Mouse (Mus musculus) lung, embryonic 14.5 days (tissue): ENCODE measurements around the gene Golph3. TPM values are rescaled to one million over a fixed set of nuclear protein-coding genes. Genes with fewer than 3 reads are reported as not detected.

Source experiments
- ATAC-seq: fragments of 200-750 bp; cut with Nextera tagmentation; 2 replicates; pipeline ENCODE4 v1.8.0; 2017; ENCODE audit warnings: mild to moderate bottlenecking, moderate TSS enrichment, moderate library complexity; ENCODE audit not compliant: insufficient read depth
- DNase-seq: peaks from one replicate; pipeline ENCODE4 v3.0.0-alpha.2; 2015
- H3K27ac ChIP-seq: fragments of 300-500 bp; sonication (generic); 2 replicates; pipeline ENCODE4 v1.5.1; 2014; ENCODE audit warnings: low read depth, mild to moderate bottlenecking, moderate library complexity
- H3K27me3 ChIP-seq: fragments of 300-500 bp; sonication (generic); 2 replicates; pipeline ENCODE4 v1.6.1; 2014; ENCODE audit warnings: low read length, control low read depth; ENCODE audit not compliant: insufficient read depth
- H3K36me3 ChIP-seq: fragments of 300-500 bp; sonication (generic); 2 replicates; pipeline ENCODE4 v1.6.1; 2014; ENCODE audit warnings: control low read depth; ENCODE audit not compliant: insufficient read depth
- H3K4me1 ChIP-seq: fragments of 300-500 bp; sonication (generic); 2 replicates; pipeline ENCODE4 v1.6.1; 2014; ENCODE audit warnings: antibody characterized with exemption, control low read depth; ENCODE audit not compliant: insufficient read depth
- H3K4me2 ChIP-seq: fragments of 300-500 bp; sonication (generic); 2 replicates; pipeline ENCODE4 v1.6.1; 2014; ENCODE audit warnings: mild to moderate bottlenecking
- H3K4me3 ChIP-seq: fragments of 300-500 bp; sonication (generic); 2 replicates; pipeline ENCODE4 v1.5.1; 2014; ENCODE audit warnings: low read depth, low read length
- H3K9ac ChIP-seq: fragments of 300-500 bp; sonication (generic); 2 replicates; pipeline ENCODE4 v1.6.1; 2014
- H3K9me3 ChIP-seq: fragments of 300-500 bp; sonication (generic); 2 replicates; pipeline ENCODE4 v1.6.1; 2016; ENCODE audit warnings: low read depth, low read length, control low read depth
- CTCF ChIP-seq: IDR thresholded peaks from 2 replicates; pipeline ENCODE4 v1.5.1; 2016; ENCODE audit warnings: antibody characterized with exemption, low read depth
- WGBS: fragments of 180-500 bp; shearing (Covaris S2); extraction: QIAGEN DNeasy Blood & Tissue Kit; methylation state at CpG from one replicate; pipeline ENCODE4 v1.1.7; 2014; 5-methylcytosine and 5-hydroxymethylcytosine counted together
- polyA plus RNA-seq: library from polyadenylated mRNA; unstranded; fragments of >200 nt; fragmentation: Nextera tagmentation; extraction: Ambion mirVana; gene quantifications from 2 replicates; pipeline ENCODE4 v1.2.1, GENCODE M21; 2014

Golph3 gene
- polyA plus RNA-seq, 1 experiment from 2014 or later: 91.2 TPM

- no peaks in the 10 kb centered on the region for H3K27me3 ChIP-seq
- WGBS: 43% methylated on average over 4 of the region's 4 CpGs
- H3K4me1 ChIP-seq: no peaks in the 10 kb centered on the region
- no peak overlapping the region for H3K4me3 ChIP-seq
- H3K27ac ChIP-seq: no peak overlapping the region
- no peak for DNase-seq
- ATAC-seq: peak; percentile 54
- H3K9me3 ChIP-seq: no peaks in the 10 kb centered on the region
- no peak overlapping the region for H3K4me2 ChIP-seq
- H3K36me3 ChIP-seq: peaks cover 32% of the 10 kb centered on the region
- TF ChIP-seq CTCF: no peak
- H3K9ac ChIP-seq: no peak overlapping the region
Measured at GRCm38 (mm10) chr15:12341401-12341758, 20.1 kb downstream of the Golph3 start.

DNA sequence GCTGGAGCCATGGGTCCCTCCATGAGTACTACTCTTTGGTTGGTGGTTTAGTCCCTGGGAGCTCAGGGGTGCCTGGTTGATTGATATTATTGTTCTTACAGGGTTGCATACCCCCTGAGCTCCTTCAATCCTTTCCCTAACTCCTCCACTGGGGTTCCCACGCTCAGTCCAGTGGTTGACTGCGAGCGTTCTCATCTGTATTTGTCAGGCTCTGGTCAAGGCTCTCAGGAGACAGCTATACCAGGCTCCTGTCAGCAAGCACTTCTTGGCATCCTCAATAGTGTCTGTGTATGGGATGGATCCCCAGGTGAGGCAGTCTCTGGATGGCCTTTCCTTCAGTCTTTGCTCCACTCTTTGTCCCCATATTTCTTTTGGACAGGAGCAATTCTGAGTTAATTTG, 25.7 kb downstream of the Golph3 start:
- WGBS: 89% methylated on average over 3 of the region's 3 CpGs
- ATAC-seq (no peak), DNase-seq (no peak)
- H3K27me3 ChIP-seq: no peaks in the 10 kb centered on the region
- no peak for TF ChIP-seq CTCF
- no peaks in the 10 kb centered on the region for H3K9me3 ChIP-seq
- no peak overlapping the region for H3K9ac ChIP-seq
- peaks cover 59% of the 10 kb centered on the region for H3K36me3 ChIP-seq
- no peak overlapping the region for H3K27ac ChIP-seq
- H3K4me1 ChIP-seq: no peaks in the 10 kb centered on the region
- H3K4me2 ChIP-seq: no peak overlapping the region
- H3K4me3 ChIP-seq: no peak overlapping the region

- H3K4me2 ChIP-seq: no peak overlapping the region
- no peaks in the 10 kb centered on the region for H3K4me1 ChIP-seq
- H3K9me3 ChIP-seq: no peaks in the 10 kb centered on the region
- H3K27ac ChIP-seq: no peak overlapping the region
- ATAC-seq (no peak), DNase-seq (no peak)
- no peak overlapping the region for H3K4me3 ChIP-seq
- TF ChIP-seq CTCF: no peak
- H3K27me3 ChIP-seq: no peaks in the 10 kb centered on the region
- H3K9ac ChIP-seq: no peak overlapping the region
- H3K36me3 ChIP-seq: peaks cover 57% of the 10 kb centered on the region
- WGBS: 74% methylated on average over 3 of the region's 3 CpGs
Measured at GRCm38 (mm10) chr15:12348950-12349349, 27.7 kb downstream of the Golph3 start.

GRCm38 (mm10) chr15:12349840-12350239, 28.6 kb downstream of the Golph3 start:
- Histone ChIP-seq H3K27me3 (no peaks in the 10 kb centered on the region), H3K4me2 (no peak overlapping the region), H3K4me3 (no peak overlapping the region), H3K36me3 (peaks cover 50% of the 10 kb centered on the region), H3K9me3 (no peaks in the 10 kb centered on the region), H3K9ac (no peak overlapping the region), H3K27ac (no peak overlapping the region), H3K4me1 (no peaks in the 10 kb centered on the region)
- TF ChIP-seq CTCF: no peak
- WGBS: 78% methylated on average over 5 of the region's 5 CpGs
- ATAC-seq: no peak
- DNase-seq: no peak

DNA sequence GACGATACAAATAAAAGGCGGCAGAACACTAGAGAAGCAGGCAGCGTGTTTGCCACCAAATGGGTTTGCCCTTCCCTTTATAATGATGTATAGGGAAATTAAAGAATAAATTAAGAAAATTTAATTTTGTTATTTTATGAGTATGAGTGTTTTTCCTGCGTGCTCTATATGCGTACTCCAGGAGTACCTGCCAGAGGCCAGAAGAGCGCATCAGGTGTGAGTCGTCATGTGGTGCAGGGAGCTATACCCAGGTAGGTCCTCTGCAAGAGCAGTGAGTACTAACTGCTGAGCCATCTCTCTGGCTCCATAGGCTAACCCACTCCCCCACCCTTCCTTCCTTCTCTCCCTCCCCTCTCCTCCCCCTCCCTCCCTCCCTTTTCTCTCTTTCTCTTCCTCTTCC, 30.2 kb downstream of the Golph3 start:
- peaks cover 56% of the 10 kb centered on the region for H3K36me3 ChIP-seq

DNA sequence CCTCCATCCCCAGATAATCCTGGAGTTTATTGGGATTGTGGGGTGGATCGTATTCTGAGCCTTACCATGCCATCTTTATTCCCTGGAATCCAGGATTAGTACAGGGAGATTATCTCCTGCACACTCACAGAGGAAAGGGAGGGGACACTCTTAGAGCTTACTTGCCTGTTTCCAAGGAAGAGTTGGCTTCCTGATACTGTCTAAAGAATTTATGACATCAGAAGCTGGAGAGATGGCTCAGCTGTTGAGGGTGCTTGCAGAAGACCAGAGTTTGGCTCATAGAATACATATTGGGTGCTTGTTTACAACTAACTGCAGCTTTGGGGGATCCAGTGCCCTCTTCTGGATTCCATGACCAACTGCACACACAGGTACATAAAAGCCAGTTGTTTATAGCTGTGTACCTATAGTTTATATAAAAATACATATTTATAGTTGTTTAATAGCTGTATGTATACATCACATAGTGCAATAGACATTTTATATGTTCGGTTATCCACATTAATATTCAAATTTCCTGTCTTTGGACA, 33.1 kb downstream of the Golph3 start:
- 86% methylated on average over 2 of the region's 2 CpGs for WGBS
- Histone ChIP-seq H3K27ac (no peak overlapping the region), H3K4me2 (no peak overlapping the region), H3K36me3 (peaks cover 50% of the 10 kb centered on the region), H3K9ac (no peak overlapping the region), H3K9me3 (no peaks in the 10 kb centered on the region), H3K4me3 (no peak overlapping the region), H3K4me1 (no peaks in the 10 kb centered on the region), H3K27me3 (no peaks in the 10 kb centered on the region)
- TF ChIP-seq CTCF: no peak
- DNase-seq (no peak), ATAC-seq (no peak)

More for the DNA sequence above, 30.2 kb downstream of the Golph3 start:
- Histone ChIP-seq H3K4me1 (no peaks in the 10 kb centered on the region), H3K9ac (no peak overlapping the region), H3K4me3 (no peak overlapping the region), H3K27me3 (no peaks in the 10 kb centered on the region), H3K9me3 (no peaks in the 10 kb centered on the region), H3K4me2 (no peak overlapping the region), H3K27ac (no peak overlapping the region)
- ATAC-seq (no peak), DNase-seq (no peak)
- 94% methylated on average over 7 of the region's 7 CpGs for WGBS
- no peak for TF ChIP-seq CTCF

- no peak for TF ChIP-seq CTCF
- Histone ChIP-seq H3K4me3 (no peak overlapping the region), H3K9me3 (no peaks in the 10 kb centered on the region), H3K4me1 (no peaks in the 10 kb centered on the region), H3K27ac (no peak overlapping the region), H3K9ac (no peak overlapping the region), H3K36me3 (peaks cover 41% of the 10 kb centered on the region), H3K27me3 (no peaks in the 10 kb centered on the region), H3K4me2 (no peak overlapping the region)
- 90% methylated on average over 6 of the region's 6 CpGs for WGBS
- ATAC-seq: no peak
- no peak for DNase-seq
Measured at GRCm38 (mm10) chr15:12355261-12355660, 34.0 kb downstream of the Golph3 start.

DNA sequence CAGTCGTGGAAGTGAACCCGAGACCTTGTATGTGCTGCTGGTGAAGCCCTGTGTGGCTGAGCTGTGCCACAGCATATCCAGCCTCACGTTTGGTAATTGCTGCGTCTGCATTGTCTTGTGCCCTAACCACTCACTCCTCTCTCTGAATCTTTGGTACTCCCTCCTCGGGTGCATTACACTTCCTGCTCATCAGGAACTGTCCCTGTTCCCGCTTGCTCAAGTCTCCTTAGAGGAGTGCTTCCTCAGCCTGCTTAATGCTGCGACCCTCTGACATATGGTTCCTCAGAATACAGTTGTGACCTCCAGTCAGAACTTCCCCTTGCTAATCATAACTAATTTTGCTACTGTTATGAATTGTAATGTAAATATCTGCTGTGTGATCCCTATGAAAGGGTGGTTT, 34.7 kb downstream of the Golph3 start:
- H3K36me3 ChIP-seq: peaks cover 39% of the 10 kb centered on the region
- 60% methylated on average over 7 of the region's 7 CpGs for WGBS
- H3K27me3 ChIP-seq: no peaks in the 10 kb centered on the region
- H3K27ac ChIP-seq: no peak overlapping the region
- H3K9ac ChIP-seq: no peak overlapping the region
- H3K4me3 ChIP-seq: no peak overlapping the region
- ATAC-seq (0 out of 2 replicates have a peak, but pooled peaks have one; percentile 10), DNase-seq (no peak)
- TF ChIP-seq CTCF: no peak
- H3K9me3 ChIP-seq: no peaks in the 10 kb centered on the region
- H3K4me1 ChIP-seq: no peaks in the 10 kb centered on the region
- no peak overlapping the region for H3K4me2 ChIP-seq
